Mouse (Mus musculus) right cerebral cortex, postnatal 25 days (tissue): Measurements from ENCODE around the gene Fam173b.
A peak's percentile ranks its signal among the peaks of the same experiment; 100 is the strongest.

Experiments
- DNase-seq: peaks from one replicate; pipeline ENCODE4 v3.0.0; 2022

Gene Fam173b

DNA sequence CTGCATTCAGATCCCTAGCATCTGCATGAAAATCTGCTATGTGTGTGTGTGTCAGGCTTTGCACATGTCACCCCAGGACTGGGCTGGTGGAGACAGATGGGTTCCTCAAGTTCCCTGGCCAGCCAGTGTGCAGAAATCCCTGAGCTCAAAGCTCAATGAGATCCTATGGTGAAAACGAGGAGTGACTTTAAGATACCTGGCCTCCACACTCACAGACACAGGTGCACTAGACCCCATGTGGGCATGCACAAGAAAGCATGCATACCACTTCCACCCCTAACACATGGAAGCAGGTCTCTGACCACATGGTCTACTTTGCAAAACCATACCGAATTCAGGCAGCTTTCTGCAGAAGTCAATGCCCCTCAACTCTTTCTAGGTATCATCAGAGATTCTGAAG lies 13.9 kb upstream of the Fam173b start:
- DNase-seq: no peak

DNA sequence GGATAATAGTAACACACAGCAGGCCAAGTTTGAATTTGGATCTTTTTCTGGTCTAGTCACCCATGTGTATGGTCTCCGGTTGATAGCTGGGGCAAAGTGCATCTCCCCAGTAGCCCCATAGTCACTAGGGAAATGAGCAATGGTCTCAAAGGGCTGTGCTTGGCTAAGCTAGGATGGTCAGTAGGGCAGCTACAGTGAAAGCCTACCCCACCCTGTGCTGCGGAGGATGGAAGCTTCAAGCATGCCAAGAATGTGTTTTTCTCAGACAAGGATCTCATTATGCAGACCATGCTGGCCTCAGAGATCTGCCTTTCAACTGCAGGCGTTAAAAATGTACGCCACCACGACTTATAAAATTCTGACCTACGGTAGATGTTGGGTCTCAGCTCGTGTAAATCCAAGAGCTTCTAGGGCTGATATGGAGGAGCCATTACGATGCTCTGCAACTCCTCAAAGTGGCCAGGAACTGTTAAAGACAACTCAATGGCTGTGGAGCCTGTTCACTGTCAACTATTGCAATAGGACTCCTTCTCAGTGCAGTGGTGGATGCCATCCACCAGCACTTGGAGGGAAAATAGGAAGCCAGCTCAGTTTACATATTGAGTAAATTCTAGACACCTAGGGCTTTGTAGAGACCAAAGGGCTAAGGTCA lies 12.5 kb upstream of the Fam173b start:
- no peak for DNase-seq

DNA sequence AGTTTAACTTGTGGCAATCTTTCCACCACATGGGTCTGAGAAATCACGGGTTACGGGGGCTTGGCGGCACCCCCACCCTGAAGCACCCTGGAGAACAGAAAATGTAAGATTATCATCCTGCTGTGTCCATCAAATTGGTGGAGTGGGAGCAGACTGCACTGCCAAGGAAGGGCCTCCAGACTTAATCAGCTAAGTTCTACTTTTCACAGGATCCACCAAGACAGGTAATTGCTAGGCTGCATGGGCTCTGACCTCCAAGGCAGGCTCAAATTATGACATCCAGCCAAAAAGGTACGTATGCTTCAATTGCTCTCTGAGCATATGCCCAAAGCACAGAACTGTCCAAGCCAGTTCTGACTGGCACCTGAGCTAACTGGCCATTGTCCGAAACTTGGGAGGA lies 11.5 kb upstream of the Fam173b start:
- no peak for DNase-seq

DNA sequence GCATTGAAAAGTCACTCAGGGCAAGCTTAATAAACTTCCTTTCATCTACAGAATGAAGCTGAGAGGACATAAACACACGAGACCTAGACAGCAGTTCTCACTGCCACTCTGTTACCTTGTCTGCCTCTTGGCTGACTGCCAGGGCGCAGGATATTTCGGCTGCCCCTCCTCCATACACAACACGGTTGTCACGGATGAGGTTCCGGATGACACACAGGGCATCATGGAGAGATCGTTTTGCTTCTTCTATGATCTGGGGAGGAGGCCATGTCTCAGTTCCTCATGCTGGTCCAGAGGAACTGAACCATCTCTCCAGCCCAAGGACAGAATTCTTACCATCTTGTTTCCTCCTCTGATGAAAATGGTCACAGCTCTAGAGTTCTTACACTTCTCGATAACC lies 9.1 kb upstream of the Fam173b start:
- DNase-seq: no peak

DNA sequence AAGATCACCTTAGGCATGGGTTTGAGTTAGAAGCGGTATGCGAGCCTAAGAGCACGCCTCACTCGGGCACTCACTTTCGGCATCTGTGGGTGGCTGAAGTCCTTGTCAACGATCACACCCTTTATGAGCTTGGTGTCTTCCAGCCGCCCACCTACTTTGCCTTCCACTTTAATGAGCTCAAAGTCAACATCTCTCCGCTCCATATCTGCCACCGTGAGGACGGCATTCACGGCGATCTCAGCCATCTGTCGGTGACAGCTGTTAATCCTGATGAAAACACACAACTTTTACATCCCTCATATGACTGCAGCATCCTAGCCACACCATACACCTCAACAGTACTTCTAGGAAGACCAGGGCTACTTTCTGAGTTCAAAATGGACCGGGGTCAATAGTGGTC lies 7.4 kb upstream of the Fam173b start:
- no peak for DNase-seq

DNA sequence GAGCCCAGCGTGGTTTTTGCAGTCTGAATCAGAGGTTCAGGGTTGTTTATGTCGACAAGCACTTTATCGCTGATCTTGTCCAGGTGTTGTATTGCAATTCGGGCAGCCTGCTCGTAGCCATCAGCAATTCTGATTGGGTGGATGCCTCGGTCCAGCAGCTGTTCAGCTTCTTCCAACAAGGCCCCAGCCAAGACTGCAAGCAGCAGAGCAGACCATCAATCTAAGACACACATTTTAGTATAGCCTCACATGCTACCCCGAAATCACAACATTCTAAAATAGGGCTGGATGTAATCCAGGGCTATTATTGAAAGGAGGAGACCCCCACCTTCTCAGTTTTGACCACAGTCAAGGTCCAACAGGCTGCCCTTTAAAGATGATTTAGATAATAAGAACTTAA lies 6.0 kb upstream of the Fam173b start:
- no peak for DNase-seq

DNA sequence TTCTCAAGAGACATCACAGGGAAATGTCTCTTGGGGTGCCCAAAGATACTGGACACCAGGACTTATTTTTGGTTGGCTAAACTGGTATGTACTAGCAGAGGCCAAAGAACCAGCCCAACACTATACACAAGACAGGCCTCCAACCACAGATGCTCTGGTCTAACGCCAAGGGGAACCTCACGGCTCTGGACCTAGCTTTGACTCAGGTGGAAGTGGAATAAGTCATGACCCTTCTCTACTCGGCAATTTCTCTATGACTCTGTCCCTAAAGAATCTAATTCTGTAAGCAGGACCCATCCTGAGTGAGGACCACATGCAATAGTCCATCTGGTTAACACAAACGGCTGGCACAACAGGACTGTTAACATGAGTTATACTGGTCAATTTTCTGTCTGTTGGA lies 1.8 kb upstream of the Fam173b start:
- no peak for DNase-seq

DNA sequence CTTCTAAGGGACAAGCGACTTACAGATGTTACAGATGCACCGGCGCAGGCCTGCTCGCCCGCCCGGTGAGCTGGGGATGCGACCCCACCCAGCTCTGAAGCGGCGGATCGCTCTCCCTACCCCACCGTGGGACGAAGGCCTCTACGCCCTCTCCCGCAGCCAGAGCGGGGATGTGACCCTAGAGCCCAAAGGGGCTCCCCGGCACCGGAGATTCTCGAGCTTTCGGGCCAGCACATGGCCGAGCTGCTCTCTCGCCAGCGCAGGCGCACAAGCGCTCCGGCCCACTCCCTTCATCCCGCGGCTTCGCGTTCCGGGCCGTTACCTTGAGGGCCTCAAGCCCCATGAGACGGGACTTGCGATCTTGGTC lies 390 bp upstream of the Fam173b start:
- no peak for DNase-seq

DNA sequence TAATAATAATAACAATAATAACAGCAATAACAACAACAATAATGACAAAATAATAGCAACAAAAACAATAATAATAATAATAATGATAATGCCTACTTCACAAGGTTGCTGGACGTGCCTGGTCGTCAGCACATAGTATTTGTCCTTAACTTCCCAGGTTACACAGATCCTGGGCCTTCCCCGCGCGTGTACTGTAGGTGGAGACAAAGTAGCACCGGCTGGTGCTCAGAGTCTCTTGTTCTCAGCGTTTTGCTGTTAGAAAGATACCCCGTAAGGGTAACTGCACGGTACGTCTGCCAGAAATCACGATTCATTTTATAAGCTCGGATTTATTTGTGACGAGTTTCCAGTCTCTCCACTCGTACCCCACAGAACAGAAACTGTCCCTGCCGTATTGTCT lies 774 bp downstream of the Fam173b start:
- peak; percentile 44 for DNase-seq

DNA sequence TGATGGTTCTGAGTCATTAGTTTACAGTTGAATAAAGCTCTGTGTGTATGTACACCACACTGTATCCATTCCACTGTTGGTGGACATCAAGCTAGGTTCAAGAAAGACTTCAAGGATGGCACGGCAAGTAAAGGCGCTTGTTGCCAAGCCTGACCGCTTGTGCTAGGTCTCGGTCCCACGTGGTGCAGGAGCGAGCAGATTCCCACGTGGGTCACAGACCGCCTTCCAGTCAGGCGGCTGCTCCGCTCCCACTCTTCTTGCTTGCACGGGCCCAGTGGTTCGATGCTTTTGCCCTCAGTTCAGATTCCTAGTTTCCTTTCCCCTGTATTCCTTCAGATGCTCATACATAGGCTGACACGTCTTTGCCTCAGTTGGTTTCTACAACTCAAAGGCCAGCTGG lies 1.5 kb downstream of the Fam173b start:
- DNase-seq: no peak

DNA sequence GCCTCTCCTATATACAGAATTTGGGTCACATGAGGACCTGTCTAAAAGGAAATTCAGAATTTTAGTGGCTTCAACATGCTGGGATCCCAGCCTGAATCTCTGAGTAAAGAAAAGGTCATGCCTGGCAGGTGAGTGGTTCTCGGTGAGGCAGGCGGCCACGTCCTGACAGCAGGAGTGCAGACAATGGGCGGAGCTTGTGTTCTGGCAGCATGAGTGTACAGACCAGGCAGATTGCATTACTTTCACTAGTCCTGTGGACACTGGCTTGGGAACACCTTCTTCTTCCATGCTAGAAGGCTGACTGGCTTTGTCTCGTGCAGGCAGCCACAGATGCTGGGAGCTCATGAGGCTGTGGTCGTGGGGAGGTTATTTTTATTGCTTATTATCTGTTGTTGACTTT lies 5.2 kb downstream of the Fam173b start:
- DNase-seq: no peak

DNA sequence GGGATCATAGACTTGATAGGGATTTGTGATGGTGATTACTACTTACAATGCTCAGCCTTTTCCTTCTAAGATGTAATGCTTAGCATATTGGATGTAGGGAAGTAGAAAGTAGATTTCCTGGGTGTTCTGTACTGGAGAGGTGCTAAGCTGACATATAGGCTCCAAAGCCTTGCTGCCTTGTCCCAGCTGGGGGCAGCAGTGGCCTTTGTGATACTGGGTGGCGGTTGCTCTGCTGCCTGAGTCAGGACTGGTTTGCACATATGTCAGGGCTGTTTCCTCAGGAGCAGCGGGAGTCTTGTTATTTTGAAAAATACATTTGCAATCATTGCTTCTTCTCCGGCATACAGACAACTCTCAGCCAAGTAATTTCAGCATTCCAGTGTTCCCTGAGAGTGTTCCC lies 9.4 kb downstream of the Fam173b start:
- no peak for DNase-seq

DNA sequence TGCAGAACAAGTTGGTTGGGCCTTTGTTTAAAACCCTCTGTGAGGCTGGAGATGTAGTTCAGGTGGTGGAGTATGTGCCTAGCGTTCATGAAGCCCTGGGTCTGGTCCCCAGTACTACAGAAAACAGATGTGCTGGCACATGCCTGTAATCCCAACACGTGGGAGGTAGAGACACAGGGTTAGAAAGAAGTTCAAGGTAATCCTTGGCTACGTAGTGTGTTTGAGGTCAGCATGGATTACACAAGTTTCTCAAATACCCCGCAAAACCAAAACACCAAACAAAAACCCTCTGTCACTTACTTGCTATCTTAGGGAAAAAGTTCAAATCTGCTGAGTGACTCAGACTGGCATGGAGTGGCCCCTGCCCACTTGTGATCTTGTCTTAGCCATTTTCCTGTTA lies 10.3 kb downstream of the Fam173b start:
- no peak for DNase-seq

DNA sequence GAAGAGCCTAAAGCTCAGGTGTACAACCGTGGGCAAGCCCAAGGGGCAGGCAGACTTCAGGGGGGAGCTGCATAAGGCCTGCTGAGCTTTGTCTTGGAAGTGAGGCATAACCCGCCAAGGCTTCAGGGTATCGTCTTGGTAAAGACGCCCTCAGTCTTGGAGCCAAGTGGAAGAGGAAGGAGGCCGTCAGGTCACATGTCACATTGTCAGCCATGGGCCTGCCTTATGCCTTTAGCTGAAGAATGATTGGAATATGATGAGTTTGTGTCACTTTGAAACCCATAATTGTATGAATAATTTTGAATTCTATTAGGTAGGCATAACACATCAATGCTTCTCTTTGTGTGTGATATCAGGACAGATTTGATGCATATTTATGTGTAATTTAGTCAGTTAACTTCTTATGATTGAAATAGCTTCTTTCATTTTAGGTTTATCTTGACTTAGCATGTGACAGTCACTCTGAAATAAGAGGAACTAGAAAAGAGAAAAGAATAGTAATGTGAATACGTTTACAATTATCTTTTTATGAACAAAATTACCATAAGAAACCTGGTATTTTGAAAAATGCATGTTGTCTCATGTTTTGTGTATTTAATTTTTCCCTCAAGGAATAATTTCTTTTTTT lies 12.3 kb downstream of the Fam173b start:
- no peak for DNase-seq

DNA sequence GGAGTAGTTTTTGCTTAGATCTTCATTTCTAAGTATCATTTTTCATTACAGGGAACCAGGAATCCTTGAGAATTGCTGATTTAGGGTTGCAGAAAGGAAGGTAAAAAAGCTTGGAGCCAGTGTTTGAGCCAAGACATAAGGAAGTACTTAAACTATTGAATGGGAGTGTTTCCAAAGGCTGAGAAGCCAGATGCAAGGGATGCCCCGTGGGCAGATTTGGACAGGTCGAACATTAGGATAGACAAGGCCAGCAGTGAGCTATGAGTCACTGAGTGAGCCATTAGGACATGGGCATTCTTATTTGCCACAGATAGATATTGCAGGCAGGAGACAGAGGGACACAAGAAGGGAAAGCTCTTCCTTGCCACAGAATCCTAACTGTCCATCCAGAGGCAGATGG lies 13.0 kb downstream of the Fam173b start:
- DNase-seq: no peak

DNA sequence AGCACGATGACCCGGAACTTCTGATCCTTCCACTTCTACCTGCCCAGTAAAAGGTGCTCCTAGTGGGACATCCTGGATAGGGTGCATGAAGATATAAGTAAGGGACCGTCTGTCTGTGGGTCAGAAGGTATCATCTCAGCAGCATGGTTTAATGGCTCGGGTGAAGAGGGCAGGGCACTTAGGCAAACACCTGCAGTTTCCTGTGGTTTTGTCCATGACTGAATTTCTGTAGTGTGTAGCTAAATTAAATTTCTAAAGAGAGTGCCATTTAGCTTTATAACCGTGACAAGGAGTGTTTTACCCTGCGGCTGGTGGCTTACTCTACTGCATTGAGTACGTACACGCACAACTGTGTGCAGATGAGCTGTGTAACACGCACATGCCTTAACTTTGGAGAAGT lies 15.6 kb downstream of the Fam173b start:
- no peak for DNase-seq

DNA sequence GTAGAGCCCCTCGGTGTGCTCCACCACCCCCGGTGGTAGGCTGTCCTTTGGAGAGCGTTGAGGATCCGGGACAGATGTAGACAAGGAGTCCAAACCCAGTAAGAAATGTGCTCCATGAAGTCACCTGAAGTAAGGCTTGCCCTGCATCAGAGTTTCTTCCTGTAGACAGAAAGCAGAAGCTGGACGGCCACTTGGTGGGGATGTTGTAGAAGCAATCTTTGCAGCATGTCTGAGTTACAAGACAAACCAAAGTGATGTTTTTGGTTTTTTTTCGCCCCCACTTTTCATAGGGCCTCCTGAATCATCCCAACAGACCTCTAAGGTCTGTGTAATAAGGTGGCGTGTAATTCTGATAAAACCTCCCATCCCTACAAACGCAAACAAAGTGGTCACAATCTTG lies 17.9 kb downstream of the Fam173b start:
- no peak for DNase-seq

DNA sequence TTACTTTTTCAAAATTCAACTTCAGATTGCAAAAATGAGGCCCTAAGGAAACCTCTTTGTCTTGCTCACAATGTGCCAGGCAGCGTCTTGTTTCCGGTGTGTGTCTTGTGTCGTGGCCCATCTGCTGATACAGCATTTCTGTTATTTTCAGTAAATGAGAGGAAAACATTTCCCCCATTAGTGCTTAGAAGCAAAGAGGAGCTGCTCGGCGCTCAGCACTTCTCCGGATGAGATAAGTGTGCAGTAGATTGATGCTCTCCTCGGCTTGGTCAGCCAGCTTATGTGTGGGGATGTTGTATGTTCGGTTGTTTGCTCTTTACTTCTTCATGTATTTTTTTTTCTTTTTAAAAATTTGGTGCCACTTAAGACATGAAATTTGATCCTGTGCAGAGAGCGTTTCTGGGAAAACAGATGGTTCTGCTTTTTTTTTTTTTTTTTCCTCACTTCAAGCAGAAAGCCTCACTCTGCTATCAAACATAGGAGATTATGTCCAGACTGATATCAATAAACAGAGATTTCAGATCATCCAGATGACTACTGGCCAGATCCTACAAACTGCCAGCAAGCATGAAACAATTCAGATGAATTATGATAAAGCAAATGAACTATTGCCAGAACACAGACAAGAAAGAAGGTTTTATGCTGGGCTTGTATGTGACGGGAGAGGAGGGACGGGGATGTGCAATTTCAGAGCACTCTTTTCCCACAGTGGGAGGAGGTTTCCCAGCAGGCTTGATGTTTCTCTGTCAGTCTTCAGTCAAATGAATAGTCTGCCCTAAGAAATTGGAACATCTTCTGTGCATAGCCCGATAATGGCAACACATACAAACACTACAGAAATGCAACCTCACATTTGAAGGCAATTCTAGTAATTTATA lies 25.9 kb downstream of the Fam173b start:
- DNase-seq: no peak

DNA sequence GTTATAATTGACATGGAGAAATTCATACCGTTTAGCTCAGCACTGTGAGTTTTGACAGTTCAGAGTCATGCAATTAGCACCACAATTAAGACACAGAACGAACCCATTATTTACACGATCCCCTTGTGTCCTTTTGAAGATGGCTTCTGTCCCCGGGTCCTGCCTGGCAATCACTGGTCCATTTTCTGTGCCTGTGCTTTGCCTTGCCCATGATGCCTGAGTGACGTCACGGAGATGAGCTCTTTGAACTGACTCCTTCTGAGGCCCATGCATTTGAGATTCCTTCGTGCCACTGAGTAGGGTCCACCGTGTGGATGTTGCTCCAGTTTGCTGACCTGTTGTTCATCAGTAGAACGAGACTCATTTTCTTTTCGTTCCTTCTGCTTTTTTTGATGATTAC lies 26.5 kb downstream of the Fam173b start:
- no peak for DNase-seq

DNA sequence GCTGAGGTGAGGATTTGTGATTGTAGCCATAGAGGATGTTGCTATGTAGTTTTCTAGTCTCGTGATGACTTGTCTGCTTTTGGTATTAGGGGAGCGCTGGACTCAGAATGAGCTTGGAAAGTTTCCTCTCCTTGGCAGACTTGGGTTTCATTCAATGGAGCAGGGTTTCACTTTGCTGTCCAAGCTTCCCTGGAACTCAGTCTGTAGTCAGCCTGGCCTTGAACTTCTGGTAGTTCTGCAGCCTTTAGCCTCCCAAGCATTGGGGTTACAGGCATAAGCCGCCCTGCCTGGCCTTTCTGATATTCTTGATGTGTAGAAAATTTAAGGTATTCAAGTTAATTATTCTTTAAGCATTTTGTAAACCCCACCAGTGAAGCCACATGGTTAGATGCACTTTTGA lies 27.9 kb downstream of the Fam173b start:
- no peak for DNase-seq

DNA sequence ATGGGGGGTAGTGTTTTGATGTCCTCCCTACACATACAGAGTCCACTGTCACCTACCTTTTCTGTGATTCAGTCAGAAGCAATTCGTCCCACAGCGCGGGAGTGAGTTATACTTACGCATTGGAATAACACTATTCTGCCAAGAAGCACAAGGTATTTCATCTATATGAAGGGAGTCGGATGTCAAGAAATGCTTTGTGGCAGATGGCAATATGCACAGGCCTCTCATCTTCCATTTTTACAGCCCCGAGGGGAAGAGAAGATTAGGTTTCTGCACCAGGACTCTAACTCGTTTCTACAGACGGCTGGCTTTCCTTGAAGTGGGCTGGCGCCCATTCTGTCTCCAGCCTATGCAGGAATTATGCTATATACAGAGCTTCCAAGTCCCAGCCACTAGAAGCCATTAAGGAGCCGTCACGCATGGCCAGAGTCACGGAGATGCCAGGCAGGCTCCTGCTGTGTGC lies 29.8 kb downstream of the Fam173b start:
- DNase-seq: no peak

DNA sequence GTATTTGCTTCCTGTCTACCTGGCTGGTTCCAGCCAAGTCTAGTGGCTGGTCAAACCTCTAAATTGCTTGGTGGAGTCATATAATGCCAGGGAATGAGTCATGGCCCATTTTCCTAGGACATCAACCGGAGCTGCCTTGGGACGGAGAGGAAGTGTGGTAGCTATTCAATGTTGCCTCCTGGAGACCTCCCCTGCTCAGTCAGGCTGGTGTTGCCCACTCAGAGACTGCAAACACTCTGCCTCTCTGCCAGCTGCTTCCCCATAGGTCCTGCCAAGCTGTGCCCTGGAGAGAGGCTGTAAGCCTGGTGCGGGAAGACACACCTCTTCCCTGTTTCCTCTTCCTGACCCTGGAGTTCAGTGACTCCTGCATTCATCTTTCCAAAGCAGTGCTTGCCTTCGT lies 30.8 kb downstream of the Fam173b start:
- no peak for DNase-seq

DNA sequence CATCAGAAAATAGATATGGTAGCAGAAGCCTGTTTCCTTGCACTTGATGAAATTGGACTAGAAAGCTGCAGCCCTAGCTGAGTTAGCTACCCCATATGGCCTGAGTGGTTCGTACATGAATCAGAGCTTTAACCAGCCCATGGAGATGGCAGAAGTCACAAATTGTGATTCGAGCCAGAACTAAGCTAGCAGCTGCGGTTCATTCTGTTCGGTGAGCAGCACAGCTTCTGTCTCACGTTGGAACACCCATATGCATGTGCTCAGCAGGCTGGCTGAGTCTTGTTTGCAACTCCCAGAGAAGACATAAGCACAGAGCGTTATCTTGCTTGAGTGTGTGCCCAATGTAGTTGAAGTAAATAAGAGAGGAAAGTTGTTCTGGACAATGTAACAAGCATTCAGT lies 32.9 kb downstream of the Fam173b start:
- peak; percentile 55 for DNase-seq

DNA sequence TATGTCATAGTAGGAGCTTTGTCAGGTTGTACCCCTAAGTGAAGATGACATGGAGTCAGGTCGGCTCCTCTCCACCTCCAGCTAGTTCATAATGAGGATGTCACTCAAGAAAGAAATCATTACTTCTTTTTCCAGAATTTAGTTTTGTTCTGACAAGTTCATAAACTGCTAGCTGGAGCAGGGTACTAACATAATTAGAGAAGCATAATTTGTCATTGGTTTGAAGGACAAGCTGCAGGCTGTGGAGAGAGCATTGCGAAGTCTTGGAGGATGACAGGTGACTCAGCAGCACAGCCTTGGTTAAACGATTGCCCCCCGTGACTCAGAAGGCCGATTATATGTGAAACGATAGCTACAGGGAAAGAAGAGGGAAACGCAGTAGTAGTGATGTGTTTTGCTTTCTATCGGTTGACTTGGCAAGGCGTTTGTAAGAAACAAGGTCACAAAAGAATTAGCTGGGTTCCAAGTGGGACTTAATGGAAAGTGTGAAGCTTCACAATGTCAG lies 34.5 kb downstream of the Fam173b start:
- DNase-seq: no peak
